Mouse (Mus musculus) ES-Bruce4 (cell line): Measurements from ENCODE around the gene Dazl. TPM values are rescaled to one million over a fixed set of nuclear protein-coding genes. Genes with fewer than 3 reads are reported as not detected.

ENCODE experiments used
- H3K27ac ChIP-seq: 2 replicates; pipeline ENCODE4 v1.5.1; 2012; ENCODE audit warnings: low read length, inconsistent platforms; ENCODE audit not compliant: insufficient read depth
- H3K27me3 ChIP-seq: 2 replicates; pipeline ENCODE4 v1.6.1; 2012; ENCODE audit warnings: mild to moderate bottlenecking, low read length, inconsistent platforms; ENCODE audit not compliant: control insufficient read depth, poor library complexity, insufficient read depth, severe bottlenecking
- H3K36me3 ChIP-seq: 2 replicates; pipeline ENCODE4 v1.6.1; 2012; ENCODE audit warnings: inconsistent platforms, mild to moderate bottlenecking, low read length, moderate library complexity; ENCODE audit not compliant: control insufficient read depth, poor library complexity, insufficient read depth, severe bottlenecking
- H3K4me1 ChIP-seq: one replicate; pipeline ENCODE4 v1.8.1; 2011; ENCODE audit warnings: low read length; ENCODE audit not compliant: control insufficient read depth, insufficient read depth
- H3K4me3 ChIP-seq: 2 replicates; pipeline ENCODE4 v1.5.1; 2011; ENCODE audit warnings: low read depth, mild to moderate bottlenecking, low read length
- H3K9ac ChIP-seq: 2 replicates; pipeline ENCODE4 v1.6.1; 2012; ENCODE audit warnings: low read depth, mild to moderate bottlenecking, inconsistent platforms; ENCODE audit not compliant: poor library complexity, severe bottlenecking
- H3K9me3 ChIP-seq: replicated peaks from 2 replicates; pipeline ENCODE4 v1.6.1; 2012; ENCODE audit warnings: mild to moderate bottlenecking, low read length, inconsistent platforms; ENCODE audit not compliant: control insufficient read depth, poor library complexity, insufficient read depth, severe bottlenecking
- CTCF ChIP-seq: IDR thresholded peaks from one replicate; pipeline ENCODE4 v1.8.1; 2011; ENCODE audit warnings: low read depth, low read length
- EP300 ChIP-seq: IDR thresholded peaks from 2 replicates; pipeline ENCODE4 v1.6.1; 2011; ENCODE audit warnings: low read depth, low read length; ENCODE audit not compliant: insufficient read depth
- POLR2A ChIP-seq: IDR thresholded peaks from one replicate; pipeline ENCODE4 v1.8.1; 2011; ENCODE audit warnings: low read length; ENCODE audit not compliant: insufficient read depth
- polyA plus RNA-seq: library from polyadenylated mRNA; stranded (reverse); fragments of >200 nt; gene quantifications from 2 replicates; pipeline ENCODE4 v1.2.4, GENCODE M21; 2011; ENCODE audit warnings: low read depth; ENCODE audit not compliant: missing spikeins, insufficient read depth, insufficient read length

Gene Dazl
- polyA plus RNA-seq, 1 experiment: 6.2 TPM

DNA sequence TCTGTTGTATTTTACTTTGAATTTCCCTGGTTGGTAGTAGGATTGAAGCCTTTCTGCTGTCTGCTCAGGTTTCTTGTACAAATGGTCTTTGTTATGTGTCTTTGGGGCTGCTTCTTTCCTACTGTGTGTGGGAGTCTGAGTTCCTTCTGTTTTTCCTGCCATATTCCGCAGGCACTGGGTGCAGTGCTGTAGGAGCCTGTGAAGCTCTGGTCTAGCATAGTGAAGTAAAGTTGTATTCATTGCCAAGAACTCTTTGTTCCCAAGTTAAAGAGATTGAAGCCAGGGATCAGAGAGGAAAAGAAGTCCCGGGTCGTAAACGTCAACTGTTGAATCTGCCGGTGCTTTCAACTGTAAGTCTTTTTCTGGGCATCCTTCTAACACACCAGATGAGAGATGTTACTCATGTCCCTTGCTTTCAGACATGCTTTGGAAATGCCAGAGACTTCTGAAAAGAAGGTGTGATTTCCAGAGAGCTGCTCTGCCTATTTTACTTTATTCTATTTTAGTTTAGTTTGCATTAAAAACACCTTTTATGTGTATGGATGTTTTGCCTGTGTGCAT lies 16.2 kb upstream of the Dazl start:
- no peak overlapping the region for H3K4me3 ChIP-seq

GRCm38 (mm10) chr17:50308880-50309279 lies 15.4 kb upstream of the Dazl start:
- H3K36me3 ChIP-seq: no peaks in the 10 kb centered on the region
- no peaks in the 10 kb centered on the region for H3K9me3 ChIP-seq
- TF ChIP-seq POLR2A (no peak), EP300 (no peak), CTCF (no peak)
- H3K27me3 ChIP-seq: no peaks in the 10 kb centered on the region
- no peak overlapping the region for H3K4me3 ChIP-seq
- H3K27ac ChIP-seq: no peak overlapping the region
- no peak overlapping the region for H3K9ac ChIP-seq
- no peaks in the 10 kb centered on the region for H3K4me1 ChIP-seq

More for the DNA sequence above, 16.2 kb upstream of the Dazl start:
- Histone ChIP-seq H3K27me3 (no peaks in the 10 kb centered on the region), H3K4me1 (no peaks in the 10 kb centered on the region), H3K9ac (no peak overlapping the region), H3K27ac (no peak overlapping the region), H3K9me3 (no peaks in the 10 kb centered on the region), H3K36me3 (no peaks in the 10 kb centered on the region)
- TF ChIP-seq EP300: no peak
- TF ChIP-seq CTCF: no peak
- no peak for TF ChIP-seq POLR2A

- Histone ChIP-seq H3K9me3 (no peaks in the 10 kb centered on the region), H3K36me3 (no peaks in the 10 kb centered on the region), H3K27me3 (no peaks in the 10 kb centered on the region), H3K4me3 (no peak overlapping the region), H3K27ac (no peak overlapping the region), H3K4me1 (no peaks in the 10 kb centered on the region), H3K9ac (no peak overlapping the region)
- TF ChIP-seq EP300: no peak
Observed at GRCm38 (mm10) chr17:50308059-50308647, 14.7 kb upstream of the Dazl start.

GRCm38 (mm10) chr17:50302867-50303266 lies 9.4 kb upstream of the Dazl start:
- Histone ChIP-seq H3K27ac (no peak overlapping the region), H3K9ac (no peak overlapping the region), H3K9me3 (no peaks in the 10 kb centered on the region), H3K4me1 (no peaks in the 10 kb centered on the region), H3K27me3 (no peaks in the 10 kb centered on the region), H3K36me3 (no peaks in the 10 kb centered on the region), H3K4me3 (no peak overlapping the region)
- TF ChIP-seq CTCF (no peak), POLR2A (no peak), EP300 (no peak)

GRCm38 (mm10) chr17:50300171-50300841 lies 6.9 kb upstream of the Dazl start:
- Histone ChIP-seq H3K27ac (no peak overlapping the region), H3K9me3 (no peaks in the 10 kb centered on the region), H3K36me3 (no peaks in the 10 kb centered on the region), H3K4me1 (no peaks in the 10 kb centered on the region), H3K4me3 (no peak overlapping the region), H3K9ac (no peak overlapping the region), H3K27me3 (no peaks in the 10 kb centered on the region)
- TF ChIP-seq CTCF: no peak
- no peak for TF ChIP-seq POLR2A
- TF ChIP-seq EP300: no peak

DNA sequence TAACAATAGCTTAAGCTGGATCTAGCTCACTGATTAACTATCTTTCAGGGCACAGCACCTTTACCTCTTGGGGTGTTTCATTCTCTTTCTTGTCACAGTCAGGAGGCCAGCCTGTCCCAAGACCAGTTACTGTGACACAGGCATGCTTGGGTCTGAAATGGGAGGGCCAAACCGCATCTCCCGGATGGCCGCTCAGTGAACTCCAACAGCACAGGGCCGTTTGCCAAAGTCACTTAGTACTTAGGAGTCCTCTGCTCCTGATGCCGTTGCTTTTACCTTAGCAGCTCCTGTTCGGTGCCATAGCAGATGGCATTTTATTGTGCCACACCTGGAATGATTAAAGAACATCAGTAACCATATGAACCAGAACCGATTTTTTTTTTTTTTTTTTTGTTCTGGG lies 5.4 kb upstream of the Dazl start:
- H3K4me1 ChIP-seq: no peaks in the 10 kb centered on the region
- TF ChIP-seq POLR2A (no peak), CTCF (no peak), EP300 (no peak)
- no peak overlapping the region for H3K27ac ChIP-seq
- H3K9me3 ChIP-seq: peaks cover 5% of the 10 kb centered on the region; the same call in 1 of the 2 replicates
- no peaks in the 10 kb centered on the region for H3K36me3 ChIP-seq
- no peak overlapping the region for H3K9ac ChIP-seq
- H3K27me3 ChIP-seq: peaks cover 4% of the 10 kb centered on the region; the same call in 1 of the 2 replicates
- H3K4me3 ChIP-seq: no peak overlapping the region
